Mouse (Mus musculus): Measurements from ENCODE around the gene Prdx2. TPM values are rescaled to one million over a fixed set of nuclear protein-coding genes. Genes with fewer than 3 reads are reported as not detected.

The Prdx2 gene
- polyA plus RNA-seq (2014; fragmentation: Nextera tagmentation; extraction: Ambion mirVana): 715 and 771 TPM in 2 replicates

DNA sequence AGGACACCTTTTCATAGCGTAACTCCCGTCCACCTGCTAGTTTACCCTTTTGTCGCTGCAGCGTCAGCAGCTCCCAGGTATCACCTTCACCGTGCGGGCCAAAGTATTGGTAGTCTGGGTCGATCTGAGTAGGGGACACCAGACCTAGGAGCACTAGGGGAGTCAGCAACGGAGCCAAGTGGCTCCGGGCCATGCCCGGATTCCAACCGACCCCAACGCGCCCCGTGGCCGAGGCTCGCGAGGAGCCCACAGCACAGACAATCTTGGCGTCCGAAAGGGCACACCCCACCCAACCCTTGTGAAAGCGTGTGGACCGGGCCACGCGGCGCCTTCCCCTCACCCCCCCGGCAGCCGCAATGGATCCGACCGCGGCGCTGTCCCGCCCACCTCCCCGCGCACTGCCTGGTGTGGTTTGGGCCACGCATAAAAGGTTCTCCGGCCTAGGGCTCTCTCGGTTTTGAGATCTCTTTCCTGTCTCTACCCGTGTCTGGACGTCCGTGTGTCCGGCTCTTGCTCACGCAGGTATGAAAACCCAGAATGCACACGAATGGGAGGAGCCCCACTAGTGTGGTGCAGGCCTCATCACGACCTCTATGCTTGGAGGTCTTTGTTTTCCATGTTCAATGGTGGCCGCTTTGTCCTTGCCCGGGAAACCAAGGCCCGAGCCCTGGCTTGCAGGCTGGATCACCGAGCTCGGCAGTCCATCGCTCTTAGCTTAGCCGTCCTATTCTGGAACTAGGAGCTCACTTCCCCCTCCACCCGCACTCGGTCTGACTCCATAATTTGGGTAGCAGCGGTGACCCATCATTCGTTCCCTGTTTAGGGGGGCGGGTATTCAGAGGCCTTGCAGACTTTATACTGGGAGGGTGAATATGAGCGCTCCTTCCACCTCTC, at the start of gene Prdx2, which contains the start of the genes Gm49661 and Rnaseh2a:
TSS of gene Prdx2 (plus strand) at position 347 of the 894 bp plus-strand sequence.
TSS of gene Gm49661 (minus strand) at position 193 of the 894 bp plus-strand sequence.
TSS of gene Rnaseh2a (minus strand) at position 527 of the 894 bp plus-strand sequence.
- Histone ChIP-seq H3K9me3 (ENCODE audit: control insufficient read depth, low read length) (no peaks in the 10 kb centered on the region), H3K27ac (replicated peaks; ENCODE audit: low read depth, low read length) (peak within 1 kb of the TSS; percentile 78), H3K4me1 (ENCODE audit: control insufficient read depth, insufficient read depth, low read length) (peaks cover 23% of the 10 kb centered on the region), H3K9ac (ENCODE audit: low read depth, low read length) (peak within 1 kb of the TSS; percentile 86), H3K27me3 (replicated peaks; ENCODE audit: control insufficient read depth, insufficient read depth, low read length) (no peaks in the 10 kb centered on the region), H3K4me3 (ENCODE audit: low read depth, low read length) (peak within 1 kb of the TSS; percentile 73), H3K4me2 (ENCODE audit: low read depth, low read length) (peak within 1 kb of the TSS; percentile 94), H3K36me3 (ENCODE audit: control insufficient read depth, insufficient read depth, low read length) (peaks cover 37% of the 10 kb centered on the region)
- WGBS: under 1% methylated on average over 41 of the region's 56 CpGs
- DNase-seq (ENCODE audit: low spot score): peak; percentile 85
- ATAC-seq (ENCODE audit: low read depth): peak; percentile 78

DNA sequence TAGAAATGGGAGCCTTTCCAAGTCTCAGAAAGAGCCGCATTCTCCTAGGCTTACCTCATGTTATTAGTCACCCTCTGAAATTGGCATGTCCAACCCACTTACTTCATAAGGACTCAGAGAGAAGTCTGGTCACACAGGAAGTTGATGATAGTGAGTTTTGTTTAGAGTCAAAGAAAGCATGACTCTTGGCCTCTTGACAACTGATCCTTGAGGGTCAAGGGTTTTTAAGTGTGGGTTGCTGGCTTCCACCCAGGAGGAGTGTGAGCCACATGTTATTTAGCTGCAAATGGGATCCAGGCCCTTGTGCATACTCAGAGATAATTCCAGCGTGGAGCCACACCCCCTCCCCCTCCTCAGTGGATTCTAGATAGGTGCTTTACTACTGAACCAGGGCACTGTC, 47.8 kb upstream of the Prdx2 start:
- no peaks in the 10 kb centered on the region for H3K4me1 ChIP-seq (ENCODE audit: control insufficient read depth, insufficient read depth, low read length)
- H3K4me3 ChIP-seq (ENCODE audit: low read depth, low read length): no peak overlapping the region
- no peaks in the 10 kb centered on the region for H3K27me3 ChIP-seq (replicated peaks; ENCODE audit: control insufficient read depth, insufficient read depth, low read length)
- DNase-seq (ENCODE audit: low spot score) (no peak), ATAC-seq (ENCODE audit: low read depth) (no peak)
- H3K36me3 ChIP-seq (ENCODE audit: control insufficient read depth, insufficient read depth, low read length): no peaks in the 10 kb centered on the region
- no peak overlapping the region for H3K9ac ChIP-seq (ENCODE audit: low read depth, low read length)
- no peak overlapping the region for H3K27ac ChIP-seq (replicated peaks; ENCODE audit: low read depth, low read length)
- WGBS: 71% methylated on average over 2 of the region's 2 CpGs
- no peak overlapping the region for H3K4me2 ChIP-seq (ENCODE audit: low read depth, low read length)
- no peaks in the 10 kb centered on the region for H3K9me3 ChIP-seq (ENCODE audit: control insufficient read depth, low read length)

DNA sequence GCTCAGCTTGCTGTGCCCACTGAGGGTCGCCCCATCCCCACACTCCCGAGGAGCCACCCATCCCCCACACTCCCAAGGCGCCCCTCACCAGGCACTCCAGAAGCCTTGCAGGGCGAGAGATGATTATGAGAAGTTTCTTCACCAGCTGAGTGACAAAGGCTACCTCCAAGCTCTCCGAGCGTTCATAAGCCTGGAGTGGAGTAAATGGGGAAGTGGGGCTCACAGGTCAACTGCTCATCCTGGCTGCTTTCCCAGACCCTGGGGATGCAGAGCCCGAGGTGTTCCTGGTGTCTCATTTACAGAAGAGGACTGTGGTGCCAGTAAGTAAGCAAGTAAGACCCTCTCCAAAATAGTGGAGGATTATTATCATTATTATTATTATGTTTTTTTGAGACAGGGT, 43.8 kb upstream of the Prdx2 start:
- no peak for ATAC-seq (ENCODE audit: low read depth)
- WGBS: 67% methylated on average over 7 of the region's 7 CpGs
- Histone ChIP-seq H3K27me3 (replicated peaks; ENCODE audit: control insufficient read depth, insufficient read depth, low read length) (peaks cover 15% of the 10 kb centered on the region), H3K4me2 (ENCODE audit: low read depth, low read length) (no peak overlapping the region), H3K27ac (replicated peaks; ENCODE audit: low read depth, low read length) (no peak overlapping the region), H3K36me3 (ENCODE audit: control insufficient read depth, insufficient read depth, low read length) (no peaks in the 10 kb centered on the region), H3K4me1 (ENCODE audit: control insufficient read depth, insufficient read depth, low read length) (peaks cover 6% of the 10 kb centered on the region; the same call in 1 of the 2 replicates), H3K9ac (ENCODE audit: low read depth, low read length) (no peak overlapping the region), H3K4me3 (ENCODE audit: low read depth, low read length) (no peak overlapping the region), H3K9me3 (ENCODE audit: control insufficient read depth, low read length) (no peaks in the 10 kb centered on the region)
- DNase-seq (ENCODE audit: low spot score): no peak

DNA sequence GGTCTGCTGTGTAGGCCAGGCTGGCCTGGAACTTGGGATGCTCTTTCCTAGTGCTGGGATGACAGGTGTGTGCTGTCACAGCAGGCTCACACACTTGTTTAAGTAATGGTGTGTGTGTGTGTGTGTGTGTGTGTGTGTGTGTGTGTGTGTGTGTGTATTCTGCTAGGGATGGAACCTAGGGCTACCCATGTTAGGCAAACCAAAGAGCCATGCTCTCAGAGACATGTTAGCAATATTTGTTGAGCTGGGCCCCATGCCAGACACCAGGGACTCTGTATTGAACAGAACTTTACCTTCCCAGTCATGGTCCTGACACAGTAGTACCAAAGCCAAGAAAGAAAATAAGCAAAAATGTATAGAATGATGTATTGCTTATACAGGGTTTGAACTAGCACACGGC, 41.9 kb upstream of the Prdx2 start:
- no peak for DNase-seq (ENCODE audit: low spot score)
- Histone ChIP-seq H3K9ac (ENCODE audit: low read depth, low read length) (no peak overlapping the region), H3K27ac (replicated peaks; ENCODE audit: low read depth, low read length) (no peak overlapping the region), H3K4me2 (ENCODE audit: low read depth, low read length) (no peak overlapping the region), H3K4me1 (ENCODE audit: control insufficient read depth, insufficient read depth, low read length) (peaks cover 6% of the 10 kb centered on the region; the same call in 1 of the 2 replicates), H3K36me3 (ENCODE audit: control insufficient read depth, insufficient read depth, low read length) (no peaks in the 10 kb centered on the region), H3K4me3 (ENCODE audit: low read depth, low read length) (no peak overlapping the region), H3K27me3 (replicated peaks; ENCODE audit: control insufficient read depth, insufficient read depth, low read length) (peaks cover 21% of the 10 kb centered on the region), H3K9me3 (ENCODE audit: control insufficient read depth, low read length) (no peaks in the 10 kb centered on the region)
- no peak for ATAC-seq (ENCODE audit: low read depth)
- 74% methylated on average over 1 of the region's 1 CpGs for WGBS

- H3K4me2 ChIP-seq (ENCODE audit: low read depth, low read length): peak overlapping the region; percentile 70
- no peaks in the 10 kb centered on the region for H3K9me3 ChIP-seq (ENCODE audit: control insufficient read depth, low read length)
- ATAC-seq (ENCODE audit: low read depth): peak; percentile 84
- DNase-seq (ENCODE audit: low spot score): peak; percentile 69
- H3K4me1 ChIP-seq (ENCODE audit: control insufficient read depth, insufficient read depth, low read length): peaks cover 6% of the 10 kb centered on the region; the same call in 1 of the 2 replicates
- peak overlapping the region; percentile 40 for H3K4me3 ChIP-seq (ENCODE audit: low read depth, low read length)
- peaks cover 23% of the 10 kb centered on the region for H3K27me3 ChIP-seq (replicated peaks; ENCODE audit: control insufficient read depth, insufficient read depth, low read length)
- H3K27ac ChIP-seq (replicated peaks; ENCODE audit: low read depth, low read length): no peak overlapping the region
- no peaks in the 10 kb centered on the region for H3K36me3 ChIP-seq (ENCODE audit: control insufficient read depth, insufficient read depth, low read length)
- peak overlapping the region; percentile 34 for H3K9ac ChIP-seq (ENCODE audit: low read depth, low read length)
- 3% methylated on average over 40 of the region's 52 CpGs for WGBS
These were observed 40.7 kb upstream of the Prdx2 start for GRCm38 (mm10) chr8:84928456-84929306.

- peaks cover 6% of the 10 kb centered on the region; the same call in 1 of the 2 replicates for H3K4me1 ChIP-seq (ENCODE audit: control insufficient read depth, insufficient read depth, low read length)
- H3K36me3 ChIP-seq (ENCODE audit: control insufficient read depth, insufficient read depth, low read length): no peaks in the 10 kb centered on the region
- WGBS: 86% methylated on average over 13 of the region's 13 CpGs
- DNase-seq (ENCODE audit: low spot score): no peak
- H3K27me3 ChIP-seq (replicated peaks; ENCODE audit: control insufficient read depth, insufficient read depth, low read length): peaks cover 42% of the 10 kb centered on the region
- H3K4me3 ChIP-seq (ENCODE audit: low read depth, low read length): no peak overlapping the region
- ATAC-seq (ENCODE audit: low read depth): no peak
- H3K9ac ChIP-seq (ENCODE audit: low read depth, low read length): no peak overlapping the region
- no peak overlapping the region for H3K4me2 ChIP-seq (ENCODE audit: low read depth, low read length)
- H3K9me3 ChIP-seq (ENCODE audit: control insufficient read depth, low read length): no peaks in the 10 kb centered on the region
- H3K27ac ChIP-seq (replicated peaks; ENCODE audit: low read depth, low read length): no peak overlapping the region
These were observed 38.8 kb upstream of the Prdx2 start for GRCm38 (mm10) chr8:84930582-84930981.

DNA sequence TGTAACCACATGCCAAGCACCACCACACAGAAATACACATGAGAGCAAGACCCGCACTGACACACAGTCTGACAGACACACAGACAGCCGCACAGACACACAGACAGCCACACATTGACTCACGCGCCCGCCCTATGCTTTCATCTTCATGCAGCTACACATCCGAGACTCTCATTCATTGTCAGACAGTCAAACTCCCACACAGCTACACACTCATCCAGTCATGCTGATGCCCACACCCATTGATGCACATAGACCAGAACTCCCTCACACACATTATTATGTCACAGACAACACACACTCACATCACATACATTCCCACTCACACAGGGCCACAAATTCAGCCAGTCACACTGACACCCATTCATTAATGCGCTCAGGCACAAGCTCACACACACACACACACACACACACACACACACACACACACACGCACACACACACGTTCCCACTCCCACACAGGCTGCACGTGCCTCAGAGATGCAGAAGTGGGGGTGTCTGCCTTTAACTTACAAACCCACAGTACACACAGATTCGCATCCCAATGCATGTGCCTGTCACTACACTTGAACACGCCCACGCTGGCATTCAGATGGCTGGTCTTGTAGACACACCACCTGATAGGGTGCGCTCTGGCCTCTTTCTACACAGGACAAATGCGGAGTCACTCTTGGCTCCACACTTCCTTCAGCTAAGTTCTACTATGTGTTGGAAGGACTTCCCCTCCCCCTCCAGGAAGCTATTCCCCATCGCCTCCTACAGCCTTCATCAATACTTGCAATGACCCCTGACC, 35.4 kb upstream of the Prdx2 start:
- WGBS: 81% methylated on average over 16 of the region's 16 CpGs
- Histone ChIP-seq H3K9me3 (ENCODE audit: control insufficient read depth, low read length) (0 out of 2 replicates have a peak, but pooled peaks cover 4% of the 10 kb centered on the region), H3K27me3 (replicated peaks; ENCODE audit: control insufficient read depth, insufficient read depth, low read length) (peaks cover 72% of the 10 kb centered on the region), H3K36me3 (ENCODE audit: control insufficient read depth, insufficient read depth, low read length) (no peaks in the 10 kb centered on the region), H3K4me2 (ENCODE audit: low read depth, low read length) (no peak overlapping the region), H3K4me3 (ENCODE audit: low read depth, low read length) (no peak overlapping the region), H3K9ac (ENCODE audit: low read depth, low read length) (no peak overlapping the region), H3K27ac (replicated peaks; ENCODE audit: low read depth, low read length) (no peak overlapping the region), H3K4me1 (ENCODE audit: control insufficient read depth, insufficient read depth, low read length) (peaks cover 11% of the 10 kb centered on the region)
- ATAC-seq (ENCODE audit: low read depth): no peak
- no peak for DNase-seq (ENCODE audit: low spot score)

Measured in embryonic facial prominence, embryonic 14.5 days (tissue).